Mouse (Mus musculus) kidney, postnatal 10 days (tissue): ENCODE results near the gene 1810009A15Rik.
"Not testable (repeated sequence)": the region's sequence is repeated elsewhere in the genome, so short reads cannot be mapped to it uniquely, and the experiment has no call there.

Source experiments
- DNase-seq: peaks from one replicate; pipeline ENCODE4 v3.0.0; 2021; ENCODE audit warnings: mixed read lengths

Gene 1810009A15Rik

GRCm38 (mm10) chr19:8880311-8881033, 8.2 kb upstream of the 1810009A15Rik start, which contains the start of gene Uqcc3:
Gene Uqcc3, minus strand, starts transcription at chr19:8880923.
- peak; percentile 93 for DNase-seq

- no peak for DNase-seq
Measured at GRCm38 (mm10) chr19:8881034-8881392, 7.6 kb upstream of the 1810009A15Rik start.

GRCm38 (mm10) chr19:8883616-8884015, 5.0 kb upstream of the 1810009A15Rik start, which contains the start of the genes Lbhd1 and Gm49403:
Gene Lbhd1, plus strand, starts transcription at chr19:8883732.
Gene Gm49403, plus strand, starts transcription at chr19:8883930.
- DNase-seq, result no peak

GRCm38 (mm10) chr19:8886916-8887584, 1.6 kb upstream of the 1810009A15Rik start:
- DNase-seq, result no peak

GRCm38 (mm10) chr19:8887585-8888463, 829 bp upstream of the 1810009A15Rik start:
- DNase-seq, result no peak

GRCm38 (mm10) chr19:8892829-8893766, 4.4 kb downstream of the 1810009A15Rik start, which contains the start of gene Ints5:
Gene Ints5, plus strand, starts transcription at chr19:8893005.
- peak; percentile 89 for DNase-seq

GRCm38 (mm10) chr19:8895397-8895960, 6.8 kb downstream of the 1810009A15Rik start:
- no peak for DNase-seq

GRCm38 (mm10) chr19:8896231-8896630, 7.6 kb downstream of the 1810009A15Rik start:
- DNase-seq, result not testable (repeated sequence)

GRCm38 (mm10) chr19:8897211-8897864, 8.7 kb downstream of the 1810009A15Rik start:
- peak; percentile 74 for DNase-seq

- DNase-seq, result peak; percentile 98
Measured at GRCm38 (mm10) chr19:8897865-8898495, 9.3 kb downstream of the 1810009A15Rik start, which contains the start of gene Ganab. Gene Ganab, plus strand, starts transcription at chr19:8898071.

- no peak for DNase-seq
Measured at GRCm38 (mm10) chr19:8898576-8898975, 9.9 kb downstream of the 1810009A15Rik start.

- DNase-seq, result peak; percentile 59
Measured at GRCm38 (mm10) chr19:8899079-8899478, 10.4 kb downstream of the 1810009A15Rik start.

- no peak for DNase-seq
Measured at GRCm38 (mm10) chr19:8903412-8903811, 14.8 kb downstream of the 1810009A15Rik start.

- no peak for DNase-seq
Measured at GRCm38 (mm10) chr19:8908531-8908930, 19.9 kb downstream of the 1810009A15Rik start.

GRCm38 (mm10) chr19:8911810-8912209, 23.2 kb downstream of the 1810009A15Rik start:
- DNase-seq, result no peak

GRCm38 (mm10) chr19:8914212-8914611, 25.6 kb downstream of the 1810009A15Rik start:
- no peak for DNase-seq

- no peak for DNase-seq
Measured at GRCm38 (mm10) chr19:8919000-8919399, 30.3 kb downstream of the 1810009A15Rik start.

- no peak for DNase-seq
Measured at GRCm38 (mm10) chr19:8919684-8920072, 31.0 kb downstream of the 1810009A15Rik start.

GRCm38 (mm10) chr19:8920073-8920736, 31.6 kb downstream of the 1810009A15Rik start, which contains the start of gene B3gat3:
Gene B3gat3, plus strand, starts transcription at chr19:8920374.
- DNase-seq, result peak; percentile 97
